Mouse (Mus musculus): ENCODE results near the gene Nckap5l. TPM values are rescaled to one million over a fixed set of nuclear protein-coding genes. Genes with fewer than 3 reads are reported as not detected.

The Nckap5l gene
- total RNA-seq (2021) = 10 to 100 TPM; 19.4 to 21.4 TPM

DNA sequence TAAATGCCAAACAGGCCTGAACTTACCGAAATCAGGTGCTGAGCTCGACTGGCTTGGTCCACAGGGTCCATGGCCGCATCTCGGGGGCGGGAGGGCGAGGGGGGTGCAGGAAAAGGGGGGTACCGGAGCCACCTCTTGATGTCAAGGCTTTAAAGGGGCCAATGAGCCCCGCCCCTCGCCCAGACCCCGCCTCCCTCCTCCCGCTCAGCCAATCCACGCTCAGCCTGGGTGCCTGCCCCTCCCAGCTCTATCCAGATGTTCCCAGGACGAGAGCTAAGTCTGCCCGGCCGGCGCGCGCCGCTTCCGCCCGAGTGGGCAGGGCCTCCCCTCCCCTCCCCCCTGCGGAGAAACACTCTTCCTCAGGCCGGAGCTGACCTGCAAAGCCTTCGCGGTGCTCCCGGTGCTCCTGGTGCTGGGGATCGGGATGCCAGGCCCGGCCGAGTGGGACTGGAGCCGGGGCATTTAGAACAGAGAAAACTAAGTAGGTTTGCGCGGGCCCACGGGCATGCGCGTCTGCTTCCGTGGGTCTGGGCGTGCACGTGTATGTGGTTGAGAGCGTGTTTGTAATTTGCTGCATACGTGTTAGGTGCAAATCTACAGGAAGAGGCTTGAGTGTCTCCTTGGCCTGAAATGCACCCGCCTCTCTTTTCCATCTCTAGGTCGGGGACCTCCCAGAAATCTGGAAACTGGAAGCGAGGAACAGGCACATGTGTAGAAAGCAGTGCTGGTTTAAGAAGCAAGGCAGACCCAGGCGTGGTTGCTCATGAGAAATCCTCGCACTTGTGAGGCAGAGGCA lies at the start of gene Nckap5l:
Gene Nckap5l, minus strand, starts transcription at position 143 of the 796 bp plus-strand sequence.
- peak; percentile 84 to 87 for DNase-seq (ENCODE audit: low spot score in 2 of 2)
- intact Hi-C loops (cut with DNase I) = loop anchor here (5.0 kb wide), 1 partner anchor 36 kb away; no protein-coding TSS in a partner anchor

DNA sequence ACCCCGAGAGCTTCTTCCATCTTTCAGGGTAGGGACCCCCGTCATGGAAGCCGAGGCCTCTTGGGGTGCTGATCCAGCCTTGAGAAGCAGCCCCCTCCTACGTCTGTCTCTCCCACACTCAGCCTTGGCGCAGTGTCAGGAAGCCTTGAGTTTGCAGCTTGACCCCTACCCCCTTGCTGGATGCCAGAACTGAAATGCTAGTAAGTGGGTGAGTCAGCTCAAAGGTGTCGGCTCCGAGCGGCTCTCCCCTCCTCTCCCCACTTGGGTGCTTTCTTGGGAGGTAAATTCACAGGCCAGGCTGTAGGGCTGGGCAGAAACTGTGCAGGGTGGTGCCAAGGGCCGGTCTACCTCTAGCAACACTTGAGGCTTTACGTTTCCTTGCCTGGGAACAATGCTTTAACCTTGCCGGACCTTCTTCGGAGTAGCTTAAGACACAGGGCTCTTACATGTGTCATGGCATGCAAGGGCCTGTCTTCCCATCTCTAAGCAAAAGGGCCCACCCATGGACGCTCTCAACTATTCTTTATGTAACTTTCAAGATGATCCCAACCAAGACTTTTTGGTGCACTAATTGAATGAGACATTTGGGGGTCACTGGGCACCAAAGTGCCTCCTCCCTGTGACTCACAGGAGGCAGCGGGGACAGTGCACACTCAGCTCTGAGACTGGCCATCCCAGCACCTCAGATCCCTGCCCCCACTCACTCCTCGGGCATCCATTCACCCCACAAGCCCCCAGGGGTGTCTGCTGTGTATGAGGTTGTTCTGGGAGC lies 48.0 kb upstream of the Nckap5l start:
- intact Hi-C loops (cut with DNase I) = no loop called here
- peak in 1 of 2 experiments; percentile 3 for DNase-seq (ENCODE audit: low spot score in 2 of 2)

DNA sequence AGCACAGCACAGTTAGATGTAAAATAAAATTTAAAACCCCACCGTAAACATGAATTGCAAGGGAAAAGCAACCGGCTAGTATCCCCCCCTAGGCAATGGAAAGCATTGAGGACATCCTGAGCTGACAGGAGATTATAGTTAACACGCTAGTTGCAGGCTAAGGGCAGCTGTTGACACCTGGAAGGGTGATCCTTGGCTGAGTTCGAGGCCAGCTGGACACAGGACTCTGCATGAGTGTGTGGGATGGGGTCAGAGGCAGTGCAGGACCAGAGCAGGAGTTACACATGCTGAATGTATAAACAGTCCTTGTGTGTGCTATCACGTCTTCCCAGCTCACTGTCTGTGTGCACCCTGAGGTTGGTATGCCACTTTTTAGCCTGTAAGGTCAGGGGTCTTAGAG lies 45.7 kb upstream of the Nckap5l start:
- intact Hi-C loops (cut with DNase I) = loop anchor here (5.0 kb wide), 1 partner anchor 169 kb away; the partner anchor contains the start of gene Asic1
- peak in 1 of 2 experiments; percentile 3 for DNase-seq (ENCODE audit: low spot score in 2 of 2)

DNA sequence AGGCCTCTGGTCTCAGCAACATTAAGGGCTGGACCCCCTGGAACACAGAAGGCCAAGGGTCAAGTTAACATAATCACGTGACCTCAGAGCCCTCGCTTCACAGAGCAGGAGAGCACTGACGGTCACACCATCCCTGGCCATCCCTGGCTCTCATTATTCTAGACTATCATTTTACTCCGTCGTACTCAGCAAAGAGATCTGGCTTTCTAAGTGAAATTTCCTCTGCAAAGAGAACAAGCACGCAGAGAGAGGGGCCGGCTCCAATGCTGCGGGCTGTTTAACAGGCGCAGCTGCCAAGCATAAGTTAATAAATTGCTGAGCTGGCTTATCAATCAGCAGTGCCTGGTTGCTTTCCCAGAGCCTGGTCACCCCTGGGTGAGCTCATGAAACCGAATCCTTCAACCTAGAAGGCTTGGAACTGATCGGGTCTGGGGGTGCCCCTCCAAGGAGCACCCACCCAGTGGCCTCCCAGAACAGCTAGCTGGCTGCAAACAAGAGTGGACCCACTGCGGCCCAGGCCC lies 44.8 kb upstream of the Nckap5l start:
- no peak for DNase-seq (ENCODE audit: low spot score in 2 of 2)
- intact Hi-C loops (cut with DNase I) = loop anchor here (5.0 kb wide), 1 partner anchor 170 kb away; the partner anchor contains the start of gene Asic1

DNA sequence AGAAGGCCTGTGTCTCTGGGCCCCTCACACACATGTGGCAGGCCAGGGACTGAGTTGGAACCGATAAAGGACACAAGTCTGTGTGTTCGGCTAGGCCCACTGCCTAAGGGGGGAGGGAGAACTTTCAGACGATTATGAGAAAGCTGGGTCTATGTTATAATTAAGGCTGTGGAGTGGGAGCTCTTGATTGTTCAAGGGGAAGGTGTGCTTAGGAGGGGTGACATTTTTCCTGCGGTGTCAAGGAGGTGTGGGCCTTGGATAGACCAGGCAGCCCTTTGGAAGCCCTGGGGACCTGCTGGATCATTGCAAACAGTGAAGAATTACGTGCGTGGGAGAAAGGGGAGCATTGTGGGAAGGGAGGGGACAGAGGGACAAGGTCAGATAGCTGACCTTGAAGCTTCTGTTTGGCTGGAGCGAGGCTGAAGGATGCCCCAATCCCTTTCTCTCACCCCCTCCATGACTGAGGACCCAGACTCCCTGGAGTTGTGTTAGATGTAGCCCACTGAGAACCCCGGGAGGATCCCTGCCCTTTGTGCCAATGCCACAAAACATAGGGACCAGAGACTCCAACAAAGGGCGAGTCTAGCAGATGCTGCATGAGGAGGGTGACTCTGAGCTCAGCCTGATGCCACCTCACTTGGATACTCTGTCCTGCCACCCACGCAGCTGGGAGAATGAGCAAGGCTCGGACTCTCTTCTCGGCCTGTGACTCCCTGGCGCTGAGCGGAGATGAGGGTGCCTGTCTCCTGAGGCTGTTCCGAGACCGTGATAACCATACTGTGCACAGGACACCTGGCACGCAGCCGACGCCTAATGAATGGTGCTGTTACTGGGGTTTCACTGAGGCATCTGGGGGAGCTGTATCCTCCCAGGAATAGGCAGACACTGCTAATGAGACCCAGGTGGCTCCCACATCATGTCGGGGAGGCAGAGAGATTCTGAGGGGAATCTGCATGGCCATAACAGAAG lies 44.0 kb upstream of the Nckap5l start:
- DNase-seq (ENCODE audit: low spot score in 2 of 2) = peak; percentile 50 to 54
- intact Hi-C loops (cut with DNase I) = loop anchor here (5.0 kb wide), 1 partner anchor 171 kb away; the partner anchor contains the start of gene Asic1

DNA sequence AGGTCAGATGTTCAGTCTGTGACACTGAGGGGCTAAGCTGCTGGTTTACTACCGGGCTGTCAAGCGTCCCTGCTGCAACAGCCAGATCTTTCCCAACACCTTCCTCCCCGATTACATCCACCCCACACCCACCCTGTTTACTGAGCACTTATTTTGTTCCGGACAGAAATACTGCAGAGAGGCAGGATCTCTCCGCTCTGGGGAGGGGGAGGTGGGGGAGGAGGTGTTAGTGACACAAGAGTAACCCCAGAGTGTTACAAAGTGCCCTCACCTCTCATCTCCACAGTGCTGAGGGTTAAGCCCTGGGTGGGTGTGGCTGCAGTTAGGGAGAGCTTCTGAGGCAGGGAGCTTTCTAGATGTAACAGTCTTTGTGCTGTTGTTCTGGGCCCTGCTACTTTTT lies 42.8 kb upstream of the Nckap5l start:
- intact Hi-C loops (cut with DNase I) = loop anchor here (5.0 kb wide), 1 partner anchor 172 kb away; the partner anchor contains the start of gene Asic1
- DNase-seq (ENCODE audit: low spot score in 2 of 2) = no peak

DNA sequence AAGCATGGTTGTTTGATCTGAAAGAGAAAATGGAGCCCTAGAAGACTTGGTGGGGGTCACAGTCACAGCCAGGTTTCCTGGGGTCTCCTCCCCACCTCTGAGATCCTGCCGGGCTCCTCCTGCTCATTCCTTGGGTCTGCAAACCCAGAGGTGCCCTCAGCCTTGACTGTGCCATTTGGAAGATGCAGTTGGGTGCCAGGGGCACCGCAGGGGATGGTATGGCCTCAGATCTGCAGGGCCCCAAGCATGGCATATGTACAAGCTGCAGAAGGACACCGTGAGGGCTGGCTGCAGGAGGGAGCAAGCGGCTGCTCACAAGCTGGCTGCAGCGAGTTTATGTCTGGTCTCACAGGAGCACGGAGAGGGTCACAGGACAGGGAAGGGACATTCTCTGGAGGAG lies 42.2 kb upstream of the Nckap5l start:
- intact Hi-C loops (cut with DNase I) = loop anchor here (2.0 to 10.0 kb wide), 4 partner anchors 27 to 405 kb away; partner anchors contain the start of gene Asic1
- DNase-seq (ENCODE audit: low spot score in 2 of 2) = no peak

DNA sequence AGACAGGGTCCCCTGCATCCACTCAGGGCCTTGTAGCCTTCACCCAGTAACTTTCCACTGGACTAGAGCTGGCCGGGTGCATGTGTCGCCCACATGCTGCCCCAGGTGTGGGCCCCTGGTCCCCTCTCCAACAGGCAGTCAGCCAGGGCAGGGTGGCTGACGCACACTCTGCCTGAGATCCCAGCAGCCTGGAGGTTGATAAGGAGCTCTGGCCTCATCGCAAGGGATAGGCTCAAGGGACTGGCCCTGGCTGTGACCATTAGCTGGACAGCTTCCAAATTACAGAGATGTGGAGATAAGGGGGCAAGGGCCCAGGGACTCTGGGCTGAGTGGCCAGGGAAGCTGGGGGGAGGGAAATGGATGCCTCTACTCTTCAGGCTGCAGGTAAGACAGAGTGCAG lies 41.2 kb upstream of the Nckap5l start:
- DNase-seq (ENCODE audit: low spot score in 2 of 2) = no peak
- intact Hi-C loops (cut with DNase I) = loop anchor here (2.0 to 10.0 kb wide), 3 partner anchors 28 to 406 kb away; no protein-coding TSS in a partner anchor

DNA sequence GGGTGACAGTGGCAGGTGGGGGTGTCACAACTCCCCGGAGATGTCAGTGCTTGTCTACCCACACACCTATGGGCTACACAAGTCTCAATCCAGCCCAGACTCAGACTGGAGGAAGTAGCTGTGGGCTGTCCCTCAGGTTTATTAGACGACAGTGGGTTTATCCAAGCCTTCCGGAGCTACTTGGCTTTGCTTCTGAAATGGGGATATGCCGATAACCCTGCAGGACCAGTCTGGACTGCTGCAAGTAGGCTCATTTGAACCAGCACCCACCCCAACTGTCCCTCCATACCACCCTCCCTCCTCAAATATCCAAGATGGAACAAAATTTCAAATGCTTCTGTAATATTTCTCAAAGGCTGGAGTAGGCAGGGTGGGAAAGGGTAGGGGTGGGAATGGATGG lies 40.8 kb upstream of the Nckap5l start:
- intact Hi-C loops (cut with DNase I) = loop anchor here (2.0 to 10.0 kb wide), 3 partner anchors 28 to 406 kb away; no protein-coding TSS in a partner anchor
- DNase-seq (ENCODE audit: low spot score in 2 of 2) = no peak

DNA sequence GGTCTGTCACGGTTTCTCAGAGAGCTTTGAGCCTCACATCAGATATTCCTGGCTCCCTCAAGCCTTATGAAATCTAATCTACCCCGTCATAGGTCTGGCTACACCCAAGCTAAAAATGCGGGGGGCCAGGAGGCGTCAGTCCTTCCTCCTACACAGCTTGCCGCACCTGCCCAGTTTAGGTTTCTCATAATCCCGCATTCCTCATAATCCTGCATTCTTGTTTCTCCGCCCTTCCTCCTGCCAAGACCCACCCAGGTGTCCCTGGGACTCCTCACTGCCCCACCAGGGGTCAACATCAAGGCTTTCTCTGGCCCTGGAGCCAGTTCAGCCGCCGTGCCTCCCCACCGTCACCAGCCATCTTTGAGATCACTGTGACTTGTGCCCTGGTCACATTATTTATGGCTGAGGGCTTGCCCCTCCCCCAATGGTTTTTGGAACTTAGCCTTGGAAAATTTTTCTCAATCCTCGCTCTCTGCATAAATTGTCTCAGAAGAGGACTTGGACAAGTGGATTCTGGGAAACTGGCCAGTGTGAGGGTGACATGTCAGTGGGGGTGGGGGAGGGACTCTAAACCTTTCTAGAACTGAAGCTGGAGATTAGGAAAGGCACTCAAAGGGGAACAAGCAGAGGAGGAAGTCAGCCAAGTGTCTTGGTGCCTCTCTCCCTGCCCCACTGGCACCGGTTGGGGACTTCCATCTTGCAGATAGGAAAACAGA lies 40.1 kb upstream of the Nckap5l start:
- intact Hi-C loops (cut with DNase I) = loop anchor here (1.0 to 10.0 kb wide), 4 partner anchors 29 to 407 kb away; no protein-coding TSS in a partner anchor
- DNase-seq (ENCODE audit: low spot score in 2 of 2) = peak; percentile 66 to 71

DNA sequence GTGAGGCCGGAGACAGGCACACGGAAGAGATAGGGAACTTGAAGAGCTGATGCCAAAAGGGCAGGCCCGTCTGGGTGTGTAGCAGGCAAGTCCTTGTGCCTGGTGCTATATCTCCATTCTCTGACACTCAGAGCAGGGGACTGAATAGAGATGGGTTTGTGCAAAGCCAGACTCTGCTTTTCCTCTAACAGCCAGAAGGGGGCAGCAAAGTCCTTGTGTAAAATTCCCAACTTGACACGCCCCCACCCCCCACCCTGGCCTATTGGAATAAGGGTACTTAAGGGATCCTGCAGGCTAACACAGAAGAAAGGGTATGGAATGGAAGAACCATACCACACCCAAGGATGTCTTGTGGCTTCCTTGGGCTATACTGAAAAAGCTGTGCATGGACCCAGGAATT lies 39.5 kb upstream of the Nckap5l start:
- intact Hi-C loops (cut with DNase I) = loop anchor here (1.0 to 10.0 kb wide), 3 partner anchors 99 to 408 kb away; no protein-coding TSS in a partner anchor
- peak; percentile 38 to 54 for DNase-seq (ENCODE audit: low spot score in 2 of 2)

DNA sequence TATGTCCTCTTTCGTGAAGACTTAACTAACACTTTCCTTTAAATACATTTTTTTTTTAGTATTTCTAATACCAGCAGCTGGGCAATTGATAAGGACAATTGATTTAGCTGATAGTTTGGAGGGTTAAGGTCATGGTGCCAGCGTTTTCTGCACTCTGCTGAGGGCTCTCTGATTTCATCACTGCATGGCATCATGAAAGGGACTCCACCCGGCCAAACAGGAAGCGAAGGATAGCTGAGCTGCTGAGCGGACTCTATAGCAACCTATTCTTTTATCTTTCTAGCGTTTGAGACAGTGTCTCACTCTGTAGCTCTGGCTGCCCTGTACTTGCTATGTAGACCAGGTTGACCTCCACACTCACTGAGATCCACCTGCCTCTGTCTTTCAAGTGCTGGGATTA lies 27.2 kb upstream of the Nckap5l start:
- no peak for DNase-seq (ENCODE audit: low spot score in 2 of 2)
- intact Hi-C loops (cut with DNase I) = no loop called here

DNA sequence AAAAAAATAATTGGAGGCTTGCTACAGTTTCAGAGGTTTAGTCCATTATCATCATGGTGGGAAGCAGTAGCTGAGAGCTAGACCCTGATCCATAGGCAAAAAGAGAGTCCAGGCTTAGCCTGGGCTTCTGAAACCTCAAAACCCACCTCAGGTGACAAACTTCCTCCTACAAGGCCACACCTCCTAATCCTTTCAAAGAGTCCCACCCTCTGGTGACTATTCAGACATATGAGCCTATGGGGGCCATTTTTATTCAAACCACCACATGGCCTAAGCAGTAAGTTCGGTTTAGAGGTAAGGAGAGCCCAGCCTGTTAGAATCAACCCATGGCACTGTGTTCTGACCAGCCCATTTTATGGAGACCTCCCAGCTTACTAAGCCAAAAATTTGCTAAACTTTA lies 18.3 kb upstream of the Nckap5l start:
- intact Hi-C loops (cut with DNase I) = no loop called here
- DNase-seq (ENCODE audit: low spot score in 2 of 2) = no peak

DNA sequence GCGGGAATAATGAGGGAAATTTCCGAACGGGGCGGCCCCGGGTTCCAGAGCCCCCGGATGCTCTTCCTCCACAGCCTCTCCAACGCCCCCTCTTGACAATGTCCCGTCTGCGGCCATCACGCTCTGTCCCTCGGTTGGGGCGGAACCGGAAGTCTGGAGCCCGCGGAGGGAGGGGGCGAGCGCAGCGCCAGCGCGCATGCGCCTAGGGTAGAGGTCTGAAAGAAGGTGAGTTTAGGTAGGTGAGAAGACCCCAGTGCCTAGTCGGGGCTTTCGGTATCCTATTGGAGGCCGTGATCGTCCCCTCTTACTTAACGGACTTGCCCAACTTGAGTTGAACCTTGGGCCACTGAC lies 17.0 kb upstream of the Nckap5l start, which contains the start of gene Bcdin3d:
Gene Bcdin3d, minus strand, starts transcription at position 155 of the 351 bp plus-strand sequence.
- intact Hi-C loops (cut with DNase I) = no loop called here
- peak; percentile 82 to 87 for DNase-seq (ENCODE audit: low spot score in 2 of 2)

DNA sequence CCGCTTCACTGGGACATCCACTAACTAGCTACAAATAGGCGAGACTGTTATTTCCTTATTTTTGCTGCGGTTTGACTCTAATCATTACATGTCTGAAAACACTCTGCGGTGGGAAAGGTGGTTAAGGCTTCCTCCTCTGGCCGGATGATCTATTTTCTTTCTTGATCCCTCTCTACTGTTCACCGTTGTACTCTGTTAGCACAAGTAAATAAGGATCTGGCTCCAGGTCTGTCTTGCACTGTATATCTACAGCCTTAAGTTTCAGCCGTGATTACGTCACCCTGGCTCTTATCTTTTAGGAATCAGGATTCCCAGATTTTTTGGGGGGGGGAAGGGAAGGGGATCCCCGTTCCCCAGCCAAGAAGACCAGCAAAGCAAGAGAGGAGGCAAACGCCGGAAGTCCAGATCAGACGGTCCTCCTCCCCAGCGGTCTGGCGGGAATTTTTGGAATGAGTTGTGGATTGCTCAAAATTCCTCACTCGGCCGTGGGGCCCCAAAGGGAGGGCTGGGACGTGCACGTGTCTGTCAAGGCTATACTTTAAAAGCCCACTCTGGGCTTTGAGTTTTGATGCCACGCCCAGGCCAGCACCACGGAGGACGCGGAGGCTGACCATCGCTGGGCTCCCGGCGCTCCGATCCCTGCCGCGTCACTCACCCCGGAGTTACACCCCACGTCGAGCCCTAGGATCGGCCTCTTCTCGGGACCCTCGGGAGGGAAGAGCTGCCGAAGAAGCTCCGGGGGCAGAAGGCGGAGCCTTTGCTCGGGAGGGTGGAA lies 16.4 kb upstream of the Nckap5l start:
- peak; percentile 41 to 59 for DNase-seq (ENCODE audit: low spot score in 2 of 2)
- intact Hi-C loops (cut with DNase I) = no loop called here

DNA sequence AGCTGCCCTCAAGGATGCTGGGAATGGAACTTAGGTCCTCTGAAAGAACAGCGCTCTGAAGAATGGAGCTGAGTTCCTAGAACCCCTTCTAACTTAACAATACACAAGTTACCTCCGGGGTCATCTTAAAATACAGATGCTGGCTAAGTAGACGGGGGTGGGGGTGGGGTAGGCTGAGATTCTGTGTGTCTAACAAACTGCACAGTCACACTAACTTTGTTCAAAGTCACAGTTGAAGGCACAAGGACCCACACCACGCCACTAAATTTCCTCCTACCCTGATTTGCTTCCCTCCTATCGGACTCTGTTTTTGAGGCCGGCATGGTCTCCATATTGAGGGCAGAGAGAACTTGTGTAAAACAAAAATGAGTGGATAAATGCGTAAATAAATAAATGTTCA lies 15.4 kb upstream of the Nckap5l start:
- intact Hi-C loops (cut with DNase I) = no loop called here

DNA sequence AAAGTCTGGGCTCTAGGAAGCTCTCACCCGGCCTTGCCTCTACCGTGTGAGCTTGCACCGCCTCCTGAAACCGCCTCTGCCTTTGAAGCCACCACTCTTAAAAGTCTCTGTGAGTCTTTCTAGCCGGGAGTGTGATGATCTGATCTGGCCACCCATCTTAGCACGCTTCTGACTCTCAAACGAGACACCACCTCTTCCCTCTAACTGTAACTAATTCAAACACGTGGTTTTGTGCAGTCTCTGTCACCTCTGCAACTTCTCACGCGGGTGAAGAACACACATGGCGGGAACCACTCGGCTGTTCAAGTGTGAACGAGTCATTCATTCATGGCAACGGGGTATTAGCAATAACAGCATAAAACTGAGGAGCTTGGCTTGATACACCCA lies 14.1 kb upstream of the Nckap5l start:
- no peak for DNase-seq (ENCODE audit: low spot score in 2 of 2)
- intact Hi-C loops (cut with DNase I) = loop anchor here (1.0 kb wide), 1 partner anchor 55 kb away; no protein-coding TSS in a partner anchor

More for the DNA sequence above, 15.4 kb upstream of the Nckap5l start:
- no peak for DNase-seq (ENCODE audit: low spot score in 2 of 2)
